Mouse (Mus musculus): ENCODE results near the gene Ankrd35.
A peak's percentile ranks its signal among the peaks of the same experiment; 100 is the strongest.
"Not testable (repeated sequence)": the region's sequence is repeated elsewhere in the genome, so short reads cannot be mapped to it uniquely, and the experiment has no call there.

The Ankrd35 gene

GRCm38 (mm10) chr3:96706217-96706616, 36.3 kb downstream of the Ankrd35 start:
- DNase-seq (ENCODE audit: low read depth, low spot score) = no peak

- DNase-seq (ENCODE audit: low read depth, low spot score) = no peak
Observed at GRCm38 (mm10) chr3:96706984-96707383, 37.1 kb downstream of the Ankrd35 start.

GRCm38 (mm10) chr3:96707903-96708683, 38.2 kb downstream of the Ankrd35 start, which contains the start of gene Nudt17:
Gene Nudt17, minus strand, starts transcription at chr3:96708562.
- DNase-seq (ENCODE audit: low read depth, low spot score) = peak; percentile 67

GRCm38 (mm10) chr3:96708684-96709064, 38.7 kb downstream of the Ankrd35 start:
- DNase-seq (ENCODE audit: low read depth, low spot score) = no peak

GRCm38 (mm10) chr3:96714286-96714685, 44.4 kb downstream of the Ankrd35 start:
- DNase-seq (ENCODE audit: low read depth, low spot score) = no peak

GRCm38 (mm10) chr3:96715854-96716253, 45.9 kb downstream of the Ankrd35 start:
- DNase-seq (ENCODE audit: low read depth, low spot score) = no peak

GRCm38 (mm10) chr3:96719173-96719572, 49.2 kb downstream of the Ankrd35 start:
- no peak for DNase-seq (ENCODE audit: low read depth, low spot score)

GRCm38 (mm10) chr3:96727343-96727827, 57.5 kb downstream of the Ankrd35 start, which contains the start of the genes Polr3c and Rnf115:
Gene Polr3c, minus strand, starts transcription at chr3:96727628.
Gene Rnf115, plus strand, starts transcription at chr3:96727664.
- peak; percentile 91 for DNase-seq (ENCODE audit: low read depth, low spot score)

- DNase-seq (ENCODE audit: low read depth, low spot score) = no peak
Observed at GRCm38 (mm10) chr3:96727828-96728633, 58.1 kb downstream of the Ankrd35 start.

GRCm38 (mm10) chr3:96728634-96729402, 58.9 kb downstream of the Ankrd35 start:
- no peak for DNase-seq (ENCODE audit: low read depth, low spot score)

- no peak for DNase-seq (ENCODE audit: low read depth, low spot score)
Observed at GRCm38 (mm10) chr3:96729403-96729784, 59.5 kb downstream of the Ankrd35 start.

- DNase-seq (ENCODE audit: low read depth, low spot score) = no peak
Observed at GRCm38 (mm10) chr3:96730785-96731184, 60.9 kb downstream of the Ankrd35 start.

- DNase-seq (ENCODE audit: low read depth, low spot score) = no peak
Observed at GRCm38 (mm10) chr3:96733984-96734383, 64.1 kb downstream of the Ankrd35 start.

- no peak for DNase-seq (ENCODE audit: low read depth, low spot score)
Observed at GRCm38 (mm10) chr3:96735200-96735599, 65.3 kb downstream of the Ankrd35 start.

GRCm38 (mm10) chr3:96737013-96737740, 67.2 kb downstream of the Ankrd35 start:
- DNase-seq (ENCODE audit: low read depth, low spot score) = no peak

- DNase-seq (ENCODE audit: low read depth, low spot score) = no peak
Observed at GRCm38 (mm10) chr3:96737995-96738394, 68.1 kb downstream of the Ankrd35 start.

GRCm38 (mm10) chr3:96740279-96740678, 70.3 kb downstream of the Ankrd35 start:
- DNase-seq (ENCODE audit: low read depth, low spot score) = not testable (repeated sequence)

All from retina, postnatal 7 days (tissue).